Mouse (Mus musculus) cerebellum, adult 2 months (tissue): ENCODE measurements around the gene Sumf1.

Source experiments
- CTCF ChIP-seq: fragments of 200-500 bp; IDR thresholded peaks from 2 replicates; pipeline ENCODE4 v1.5.1; 2011; ENCODE audit warnings: low read depth, mild to moderate bottlenecking, control low read depth, low read length, moderate library complexity, borderline replicate concordance; ENCODE audit not compliant: insufficient read depth
- POLR2A ChIP-seq: fragments of 200-500 bp; IDR thresholded peaks from 2 replicates; pipeline ENCODE4 v1.6.1; 2011; ENCODE audit warnings: low read length, control low read depth, borderline replicate concordance; ENCODE audit not compliant: insufficient read depth

DNA sequence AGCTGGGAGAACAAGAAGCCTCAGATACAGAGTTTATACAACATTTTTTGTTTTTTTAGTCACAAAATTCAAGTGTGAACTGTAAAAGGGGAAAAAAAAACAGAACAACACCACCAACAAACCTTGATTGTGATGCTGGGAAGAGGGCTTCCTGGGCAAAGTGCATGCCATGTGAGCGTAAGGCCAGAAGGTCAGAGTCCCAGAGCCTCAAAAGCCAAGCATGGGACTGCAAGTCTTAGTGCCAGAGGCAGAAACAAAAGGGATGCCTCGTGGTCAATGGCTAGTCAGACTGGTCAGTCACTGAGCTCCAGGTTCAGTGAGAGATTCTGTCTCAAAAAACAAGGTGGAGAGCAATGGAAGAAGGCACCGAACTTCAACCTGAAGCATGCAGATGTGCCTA, 92.7 kb downstream of the Sumf1 start:
- TF ChIP-seq CTCF (no peak), POLR2A (no peak)
